Mouse (Mus musculus): Measurements from ENCODE around the gene Epb41l2. TPM values are rescaled to one million over a fixed set of nuclear protein-coding genes. Genes with fewer than 3 reads are reported as not detected.

Epb41l2 gene
- total RNA-seq, 1 experiment from 2014 or later, result 58.3 TPM

GRCm38 (mm10) chr10:25441405-25441804 lies 81.8 kb downstream of the Epb41l2 start:
- ATAC-seq (replicated peaks in 1 of 2; ENCODE audit: insufficient read depth in 1 of 2, low FRiP score in 2 of 2, low TSS enrichment in 1 of 2, low read depth in 1 of 2, poor library complexity in 2 of 2, severe bottlenecking in 2 of 2), result peak in 1 of 2 experiments; percentile 27; a peak in 1 of 4 replicates

DNA sequence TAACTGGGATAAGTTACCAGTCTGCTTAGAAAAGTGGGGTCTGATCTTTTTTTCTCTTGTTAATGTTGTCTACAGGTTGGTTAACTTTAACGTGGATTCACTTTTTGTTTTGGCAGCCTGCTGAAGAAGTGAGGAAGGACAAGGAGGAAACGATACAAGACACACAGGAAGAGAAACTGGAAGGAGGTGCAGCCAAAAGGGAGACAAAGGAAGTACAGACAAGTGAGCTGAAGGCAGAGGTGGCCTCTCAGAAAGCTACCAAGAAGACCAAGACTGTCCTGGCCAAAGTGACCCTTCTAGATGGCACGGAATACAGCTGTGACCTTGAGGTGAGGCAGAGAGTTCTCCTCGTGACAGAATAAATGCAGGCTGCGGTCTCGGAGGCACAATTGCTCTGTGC lies 84.0 kb downstream of the Epb41l2 start:
- no peak for ATAC-seq (replicated peaks in 1 of 2; ENCODE audit: insufficient read depth in 1 of 2, low FRiP score in 2 of 2, low TSS enrichment in 1 of 2, low read depth in 1 of 2, poor library complexity in 2 of 2, severe bottlenecking in 2 of 2)

DNA sequence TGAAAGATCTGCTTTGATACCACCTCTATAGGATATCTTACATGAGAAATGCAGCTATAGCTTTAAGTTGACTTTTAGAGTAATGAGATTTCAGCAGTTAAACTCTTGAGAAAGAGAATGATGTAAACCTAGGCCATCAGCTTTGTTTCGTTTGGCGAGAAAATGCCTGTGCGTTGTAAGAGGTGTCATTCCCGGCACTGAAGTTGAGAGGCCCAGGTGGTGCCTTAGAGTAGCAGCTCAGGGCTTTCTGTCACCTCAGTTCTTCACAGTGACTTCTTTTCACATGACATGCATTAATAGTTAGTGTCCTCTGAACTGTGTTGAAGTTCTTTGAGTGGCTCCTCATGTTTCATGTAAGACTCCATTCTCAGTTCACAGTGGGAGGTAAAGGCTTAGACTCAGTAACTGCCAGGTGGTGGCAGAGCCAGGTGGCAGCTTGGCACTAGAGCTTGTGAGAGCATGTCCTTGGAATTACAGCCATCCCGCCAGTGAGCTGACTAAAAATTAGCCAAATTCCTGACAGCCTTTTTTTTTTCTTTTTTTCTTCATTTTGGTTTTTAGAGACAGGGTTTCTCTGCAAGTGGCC lies 84.7 kb downstream of the Epb41l2 start:
- no peak for ATAC-seq (replicated peaks in 1 of 2; ENCODE audit: insufficient read depth in 1 of 2, low FRiP score in 2 of 2, low TSS enrichment in 1 of 2, low read depth in 1 of 2, poor library complexity in 2 of 2, severe bottlenecking in 2 of 2)

- peak in 1 of 2 experiments; percentile 36; a peak in 2 of 4 replicates for ATAC-seq (replicated peaks in 1 of 2; ENCODE audit: insufficient read depth in 1 of 2, low FRiP score in 2 of 2, low TSS enrichment in 1 of 2, low read depth in 1 of 2, poor library complexity in 2 of 2, severe bottlenecking in 2 of 2)
These were observed 87.4 kb downstream of the Epb41l2 start for GRCm38 (mm10) chr10:25446953-25447525.

DNA sequence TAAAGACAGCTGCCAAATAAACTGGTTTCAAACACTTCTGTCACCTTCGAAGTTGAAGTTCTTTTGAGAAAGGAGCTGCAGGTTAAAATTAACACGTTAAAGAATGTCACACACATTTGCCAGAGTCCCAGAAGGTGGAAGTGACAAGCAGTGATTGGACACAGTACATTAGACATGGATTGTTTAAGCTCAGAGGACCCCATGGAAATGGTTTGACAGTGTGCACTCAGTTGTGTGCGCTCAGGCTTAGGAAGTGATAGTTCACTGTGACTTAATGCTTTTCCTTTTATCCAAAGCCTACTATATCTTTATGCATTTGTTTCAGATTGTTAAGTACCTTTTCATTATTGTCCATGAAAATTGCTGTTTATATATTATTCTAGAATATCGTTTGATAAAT lies 89.1 kb downstream of the Epb41l2 start:
- no peak for ATAC-seq (replicated peaks in 1 of 2; ENCODE audit: insufficient read depth in 1 of 2, low FRiP score in 2 of 2, low TSS enrichment in 1 of 2, low read depth in 1 of 2, poor library complexity in 2 of 2, severe bottlenecking in 2 of 2)

GRCm38 (mm10) chr10:25449312-25450020 lies 89.9 kb downstream of the Epb41l2 start:
- peak in 1 of 2 experiments; percentile 37; a peak in 2 of 4 replicates for ATAC-seq (replicated peaks in 1 of 2; ENCODE audit: insufficient read depth in 1 of 2, low FRiP score in 2 of 2, low TSS enrichment in 1 of 2, low read depth in 1 of 2, poor library complexity in 2 of 2, severe bottlenecking in 2 of 2)

DNA sequence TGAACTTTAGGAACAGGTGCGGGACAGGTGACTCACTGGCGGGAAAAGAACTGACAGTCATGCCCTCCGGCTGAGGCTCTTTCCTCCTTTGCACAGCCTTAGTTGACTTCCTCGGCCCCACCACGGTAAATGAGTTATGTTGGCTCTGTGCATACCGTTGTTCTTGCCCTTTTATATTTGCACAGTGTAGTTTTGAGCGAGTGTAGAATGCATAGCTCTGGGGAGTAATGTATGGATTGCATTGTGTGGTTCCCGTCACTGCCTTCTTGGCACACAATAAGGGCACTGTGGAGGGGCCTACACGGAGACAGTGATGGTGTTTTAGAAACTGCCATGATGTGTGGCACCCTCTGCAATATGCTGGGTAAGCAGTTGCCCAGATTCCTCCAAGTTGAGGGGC lies 93.6 kb downstream of the Epb41l2 start:
- ATAC-seq (replicated peaks in 1 of 2; ENCODE audit: insufficient read depth in 1 of 2, low FRiP score in 2 of 2, low TSS enrichment in 1 of 2, low read depth in 1 of 2, poor library complexity in 2 of 2, severe bottlenecking in 2 of 2), result no peak

DNA sequence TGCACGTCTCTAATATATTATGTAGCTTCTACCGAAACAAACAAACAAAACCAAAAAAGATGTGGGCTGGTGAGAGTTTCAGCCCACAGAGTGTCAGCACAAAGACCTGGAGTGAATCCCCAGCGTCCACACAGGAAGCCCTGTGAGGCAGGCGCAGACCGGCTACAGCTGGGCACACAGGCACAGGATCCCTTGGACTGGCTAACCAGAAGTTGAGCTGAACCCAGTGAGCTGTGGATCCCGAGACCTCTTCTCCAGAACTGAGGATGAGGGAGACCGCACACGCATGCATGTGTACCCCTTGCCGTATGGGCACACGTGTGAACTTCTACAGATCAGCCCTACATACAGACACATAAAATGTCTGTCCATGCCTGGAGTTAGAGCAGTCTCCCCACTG lies 94.2 kb downstream of the Epb41l2 start:
- ATAC-seq (replicated peaks in 1 of 2; ENCODE audit: insufficient read depth in 1 of 2, low FRiP score in 2 of 2, low TSS enrichment in 1 of 2, low read depth in 1 of 2, poor library complexity in 2 of 2, severe bottlenecking in 2 of 2), result no peak

DNA sequence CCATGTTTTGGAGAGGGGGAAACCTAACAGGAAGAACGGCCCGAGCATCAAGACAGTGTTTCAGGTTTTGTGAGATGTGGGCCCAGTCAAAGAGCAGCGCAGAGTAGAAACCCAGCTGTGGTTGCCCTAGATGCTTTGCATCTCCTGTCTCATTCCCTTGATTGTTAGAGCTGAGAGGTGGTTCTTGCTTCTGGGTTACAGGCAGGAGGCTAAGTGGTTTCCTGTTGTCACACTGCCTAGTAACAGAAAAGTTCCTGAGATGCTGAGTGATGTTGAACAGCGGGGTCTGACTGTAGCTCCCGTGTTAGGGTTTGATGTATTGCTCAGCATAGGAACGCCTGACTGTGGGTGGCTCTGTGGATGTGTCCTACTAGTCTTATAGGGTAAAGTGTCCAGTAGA lies 97.5 kb downstream of the Epb41l2 start:
- ATAC-seq (replicated peaks in 1 of 2; ENCODE audit: insufficient read depth in 1 of 2, low FRiP score in 2 of 2, low TSS enrichment in 1 of 2, low read depth in 1 of 2, poor library complexity in 2 of 2, severe bottlenecking in 2 of 2), result peak; percentile 91 to 96

DNA sequence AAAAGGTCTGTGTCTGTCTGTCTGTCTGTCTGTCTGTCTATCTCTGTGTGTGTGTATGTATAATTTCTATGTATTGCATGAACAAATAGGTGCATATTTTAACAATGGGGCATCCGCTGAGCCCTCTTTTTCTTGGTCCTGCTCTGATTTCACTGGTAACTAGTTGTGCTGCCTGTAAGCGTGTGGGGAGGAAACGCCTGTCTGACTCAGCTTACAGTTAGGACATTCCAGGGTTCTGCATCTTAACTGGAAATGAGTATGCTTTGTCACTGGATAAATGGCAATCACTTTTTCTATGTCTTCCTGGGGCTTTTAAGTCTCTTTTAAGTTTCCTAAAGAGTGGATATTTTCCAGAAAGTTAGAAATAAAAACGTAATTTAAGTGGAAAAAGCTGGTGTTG lies 98.4 kb downstream of the Epb41l2 start:
- no peak for ATAC-seq (replicated peaks in 1 of 2; ENCODE audit: insufficient read depth in 1 of 2, low FRiP score in 2 of 2, low TSS enrichment in 1 of 2, low read depth in 1 of 2, poor library complexity in 2 of 2, severe bottlenecking in 2 of 2)

DNA sequence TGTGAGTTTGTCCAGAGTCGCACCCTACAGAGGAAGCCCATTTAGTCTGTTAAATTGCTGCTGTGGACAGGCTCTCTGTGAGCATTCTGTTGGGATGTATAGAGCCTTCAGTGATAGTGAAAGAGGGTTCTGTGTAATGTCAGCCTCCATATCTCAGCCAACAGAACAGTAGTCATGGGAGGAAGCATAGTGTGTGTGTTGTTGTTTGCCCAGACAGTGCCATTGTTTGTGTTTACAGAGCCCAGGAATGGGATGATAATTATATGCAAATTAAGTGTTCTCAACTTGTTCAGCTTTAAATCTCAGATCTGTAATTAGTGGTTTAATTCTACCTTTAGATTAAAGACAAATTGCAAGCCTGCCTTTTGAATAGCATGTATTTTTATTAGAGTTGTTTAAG lies 102.2 kb downstream of the Epb41l2 start:
- ATAC-seq (replicated peaks in 1 of 2; ENCODE audit: insufficient read depth in 1 of 2, low FRiP score in 2 of 2, low TSS enrichment in 1 of 2, low read depth in 1 of 2, poor library complexity in 2 of 2, severe bottlenecking in 2 of 2), result no peak

- ATAC-seq (replicated peaks in 1 of 2; ENCODE audit: insufficient read depth in 1 of 2, low FRiP score in 2 of 2, low TSS enrichment in 1 of 2, low read depth in 1 of 2, poor library complexity in 2 of 2, severe bottlenecking in 2 of 2), result no peak
These were observed 103.1 kb downstream of the Epb41l2 start for GRCm38 (mm10) chr10:25462669-25463068.

DNA sequence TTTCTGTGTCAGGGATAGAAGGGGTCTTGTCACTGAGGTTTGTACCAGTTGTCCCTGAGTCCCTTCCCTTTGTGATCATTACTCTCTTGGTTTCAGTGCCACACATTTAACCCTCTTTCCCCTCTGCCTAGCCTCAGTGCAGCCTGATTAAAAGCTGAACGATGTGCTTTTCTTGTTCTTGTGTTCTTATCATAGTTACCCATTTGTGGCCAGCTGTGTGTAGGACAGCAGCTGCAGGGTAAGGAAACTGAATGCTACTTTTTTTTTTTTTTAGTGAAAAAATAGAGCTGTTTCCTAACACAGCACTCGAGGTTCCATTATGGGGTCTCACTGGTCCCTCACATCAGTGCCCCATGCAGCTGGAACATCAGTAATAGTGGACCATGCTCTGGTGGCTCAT lies 106.9 kb downstream of the Epb41l2 start:
- ATAC-seq (replicated peaks in 1 of 2; ENCODE audit: insufficient read depth in 1 of 2, low FRiP score in 2 of 2, low TSS enrichment in 1 of 2, low read depth in 1 of 2, poor library complexity in 2 of 2, severe bottlenecking in 2 of 2), result no peak

- no peak for ATAC-seq (replicated peaks in 1 of 2; ENCODE audit: insufficient read depth in 1 of 2, low FRiP score in 2 of 2, low TSS enrichment in 1 of 2, low read depth in 1 of 2, poor library complexity in 2 of 2, severe bottlenecking in 2 of 2)
These were observed 112.3 kb downstream of the Epb41l2 start for GRCm38 (mm10) chr10:25471944-25472343.

- no peak for ATAC-seq (replicated peaks in 1 of 2; ENCODE audit: insufficient read depth in 1 of 2, low FRiP score in 2 of 2, low TSS enrichment in 1 of 2, low read depth in 1 of 2, poor library complexity in 2 of 2, severe bottlenecking in 2 of 2)
These were observed 120.1 kb downstream of the Epb41l2 start for GRCm38 (mm10) chr10:25479716-25480115.

GRCm38 (mm10) chr10:25482791-25483190 lies 123.2 kb downstream of the Epb41l2 start:
- ATAC-seq (replicated peaks in 1 of 2; ENCODE audit: insufficient read depth in 1 of 2, low FRiP score in 2 of 2, low TSS enrichment in 1 of 2, low read depth in 1 of 2, poor library complexity in 2 of 2, severe bottlenecking in 2 of 2), result no peak

DNA sequence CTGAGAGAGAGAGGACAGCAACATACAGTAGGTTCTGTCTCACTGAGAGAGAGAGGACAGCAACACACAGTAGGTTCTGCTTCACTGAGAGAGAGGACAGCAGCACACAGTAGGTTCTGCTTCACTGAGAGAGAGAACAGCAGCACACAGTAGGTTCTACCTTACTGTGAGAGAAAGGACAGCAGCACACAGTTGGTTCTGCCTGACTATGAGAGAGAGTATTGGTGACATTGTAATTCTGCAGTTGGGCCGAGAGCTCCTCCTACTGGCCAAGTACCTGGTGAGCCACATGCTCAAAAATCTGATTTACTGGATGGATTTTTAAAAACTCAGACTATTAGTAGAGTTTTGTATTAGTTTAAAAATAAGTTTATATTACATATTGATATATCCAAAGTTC lies 128.9 kb downstream of the Epb41l2 start:
- ATAC-seq (replicated peaks in 1 of 2; ENCODE audit: insufficient read depth in 1 of 2, low FRiP score in 2 of 2, low TSS enrichment in 1 of 2, low read depth in 1 of 2, poor library complexity in 2 of 2, severe bottlenecking in 2 of 2), result peak; percentile 49 to 80; a peak in 2 of 4 replicates

DNA sequence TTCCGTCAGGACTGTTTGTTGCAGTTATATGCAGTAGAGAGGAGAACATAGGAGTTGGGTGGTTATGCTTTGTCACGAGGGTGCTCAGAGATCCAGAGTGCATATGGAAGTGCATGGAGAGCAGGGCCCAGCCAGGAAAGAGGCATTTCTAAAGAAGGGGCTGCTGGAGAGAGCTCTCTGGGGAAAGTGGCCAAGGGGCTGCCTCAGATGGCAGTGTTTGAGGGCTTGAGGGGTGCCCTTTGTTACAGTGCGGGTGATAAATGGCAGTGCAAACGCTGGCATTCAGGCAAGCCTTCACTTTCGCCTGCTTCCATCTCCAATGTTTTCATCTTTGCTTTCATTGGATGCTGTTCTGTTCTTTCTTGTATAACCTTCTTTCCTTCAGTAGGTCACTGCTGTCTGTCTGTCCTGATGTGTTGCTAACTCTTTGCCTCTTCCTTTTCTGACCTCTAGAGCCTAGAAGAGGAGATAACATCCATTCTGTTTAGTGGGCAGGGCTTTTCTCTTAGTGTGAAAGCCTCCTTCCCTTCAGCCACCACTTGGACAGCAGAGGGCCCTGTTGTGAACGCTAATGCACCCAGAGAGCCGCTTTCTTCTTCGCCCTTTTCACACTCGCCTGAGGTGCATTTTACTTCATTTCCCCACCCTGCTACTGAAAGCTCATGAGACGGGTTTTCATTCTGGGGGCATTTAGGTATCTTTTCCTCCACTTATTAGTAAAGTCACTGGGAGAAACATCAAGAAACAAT lies 139.9 kb downstream of the Epb41l2 start:
- ATAC-seq (replicated peaks in 1 of 2; ENCODE audit: insufficient read depth in 1 of 2, low FRiP score in 2 of 2, low TSS enrichment in 1 of 2, low read depth in 1 of 2, poor library complexity in 2 of 2, severe bottlenecking in 2 of 2), result no peak
